Comparison of ENCODE assay signal across 29 mouse cellular contexts in the genomic region with DNA sequence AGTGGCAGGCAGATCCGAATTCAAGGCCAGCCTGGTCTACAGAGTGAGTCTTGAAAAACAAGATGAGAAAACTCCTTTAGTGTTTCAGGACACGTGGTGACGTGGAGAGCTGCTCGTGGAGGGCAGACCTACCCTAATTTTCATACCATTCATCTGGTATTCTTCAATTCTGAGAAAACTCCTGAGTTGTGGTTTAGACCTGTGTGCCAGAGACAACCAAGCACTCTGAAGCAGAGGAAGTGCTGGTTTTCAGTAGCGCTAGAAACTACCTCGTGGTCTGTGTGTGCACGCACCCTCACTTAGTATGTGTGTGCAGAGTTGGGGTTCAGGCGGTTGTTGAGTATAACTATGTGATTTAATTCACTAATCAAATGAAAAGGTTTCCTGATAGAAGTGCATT. TPM values are rescaled to one million over a fixed set of nuclear protein-coding genes. Genes with fewer than 3 reads are reported as not detected.
DNase-seq lines count a peak whose midpoint lies in the region; TF ChIP-seq lines count a peak whose summit lies in the region.
"Had no signal": no experiment of that assay in that cellular context is flagged by ENCODE, and none has a peak within 500 bp of the region (broad histone marks: within the 10 kb centered on the region; RNA-seq: fewer than 3 reads in every experiment).

No protein-coding gene starts in this region.

- TF ChIP-seq RAD21 in CH12.LX (IDR thresholded peaks at IDR 0.05; ENCODE audit: low read depth, low read length): no peak

- no peak overlapping the region for H3K27ac ChIP-seq in CH12.LX (ENCODE audit: insufficient read depth, low read depth)
- H3K27ac ChIP-seq: embryonic facial prominence, embryonic 12.5 days; embryonic facial prominence, embryonic 15.5 days; forebrain, embryonic 12.5 days; forebrain, embryonic 15.5 days; heart, embryonic 15.5 days; hindbrain, embryonic 10.5 days; hindbrain, embryonic 13.5 days had no signal

- no peak overlapping the region for H3K4me2 ChIP-seq in CH12.LX (ENCODE audit: insufficient read depth, low read depth, poor library complexity, severe bottlenecking)
- H3K4me2 ChIP-seq: embryonic facial prominence, embryonic 12.5 days; embryonic facial prominence, embryonic 15.5 days; forebrain, embryonic 12.5 days; forebrain, embryonic 15.5 days; heart, embryonic 12.5 days; heart, embryonic 15.5 days; hindbrain, embryonic 13.5 days had no signal

- dilution Hi-C loops in CH12.LX (cut with MboI; ENCODE audit: extremely low pct_ligation_motif_present, extremely low pct_unique_long_range_greater_than_20kb, low sequenced_read_pairs): no loop called here

- DNase-seq in CD4-positive helper T cell, adult 2 months (ENCODE audit: low read depth, low spot score): peak; percentile 36
- DNase-seq in CH12.LX (ENCODE audit: extremely low read depth): peak; percentile 3
- DNase-seq in induced T-regulatory cell, adult 2 months (ENCODE audit: low read depth): peak; percentile 11
- no peak for DNase-seq in cerebellum, postnatal 4 days (ENCODE audit: low spot score in 2 of 2)
- no peak for DNase-seq in thymus, postnatal 4 days
- DNase-seq in urinary bladder, adult 18-20 months (ENCODE audit: low spot score in 2 of 2): no peak
- DNase-seq: adrenal gland, adult 8-10 months; adrenal gland, postnatal 25 days; cerebellum, adult 11-12 months; cerebellum, adult 8-10 months; cerebellum, postnatal 10 days; gastrocnemius, postnatal 25 days; heart, adult 18-20 months; heart, postnatal 10 days; heart, postnatal 36 days had no signal

- H3K36me3 ChIP-seq in CH12.LX (replicated peaks in 1 of 2; ENCODE audit: control insufficient read depth in 1 of 2, insufficient read depth in 1 of 2, low read length in 1 of 2): peaks cover 9 to 38% of the 10 kb centered on the region in 2 experiments
- H3K36me3 ChIP-seq: embryonic facial prominence, embryonic 15.5 days; forebrain, embryonic 15.5 days; heart, embryonic 15.5 days had no signal

- H3K27me3 ChIP-seq in CH12.LX (replicated peaks): no peaks in the 10 kb centered on the region
- H3K27me3 ChIP-seq: embryonic facial prominence, embryonic 12.5 days; embryonic facial prominence, embryonic 15.5 days; forebrain, embryonic 12.5 days; forebrain, embryonic 15.5 days; heart, embryonic 12.5 days; heart, embryonic 15.5 days; hindbrain, embryonic 13.5 days; Patski had no signal

- in situ Hi-C loops in CH12.LX (cut with MboI; ENCODE audit: low pct_ligation_motif_present, low pct_unique_long_range_greater_than_20kb, low sequenced_read_pairs): no loop called here

- H3K79me2 ChIP-seq in CH12.LX (replicated peaks; ENCODE audit: control insufficient read depth, extremely low read depth, insufficient read depth, poor library complexity, severe bottlenecking): no peaks in the 10 kb centered on the region

- H3K9me3 ChIP-seq in CH12.LX (replicated peaks; ENCODE audit: low read length): no peaks in the 10 kb centered on the region
- H3K9me3 ChIP-seq: embryonic facial prominence, embryonic 12.5 days; embryonic facial prominence, embryonic 15.5 days; forebrain, embryonic 12.5 days; forebrain, embryonic 15.5 days; G1E; heart, embryonic 12.5 days; heart, embryonic 15.5 days; hindbrain, embryonic 13.5 days had no signal

- no peaks in the 10 kb centered on the region for H3K4me1 ChIP-seq in CH12.LX (ENCODE audit: control insufficient read depth in 1 of 2, insufficient read depth in 2 of 2)
- H3K4me1 ChIP-seq: embryonic facial prominence, embryonic 12.5 days; embryonic facial prominence, embryonic 15.5 days; forebrain, embryonic 12.5 days; forebrain, embryonic 15.5 days; heart, embryonic 12.5 days; heart, embryonic 15.5 days; hindbrain, embryonic 10.5 days; hindbrain, embryonic 13.5 days had no signal

- TF ChIP-seq POLR2A in CH12.LX (IDR thresholded peaks at IDR 0.05; ENCODE audit: low read depth, low read length): no peak

- TF ChIP-seq CTCF in CH12.LX (conservative IDR thresholded peaks at IDR 0.05 in 1 of 2, IDR thresholded peaks at IDR 0.05 in 1 of 2; ENCODE audit: low read depth in 2 of 2, low read length in 2 of 2): no peak

- no peak overlapping the region for H3K9ac ChIP-seq in CH12.LX (ENCODE audit: insufficient read depth, low read depth)
- H3K9ac ChIP-seq: embryonic facial prominence, embryonic 12.5 days; embryonic facial prominence, embryonic 15.5 days; forebrain, embryonic 12.5 days; forebrain, embryonic 15.5 days; heart, embryonic 12.5 days; heart, embryonic 15.5 days; hindbrain, embryonic 13.5 days had no signal

- H3K4me3 ChIP-seq in CH12.LX (replicated peaks in 1 of 3; ENCODE audit: low read depth in 2 of 3, low read length in 2 of 3, poor library complexity in 1 of 3): no peak overlapping the region
- H3K4me3 ChIP-seq: embryonic facial prominence, embryonic 12.5 days; embryonic facial prominence, embryonic 15.5 days; forebrain, embryonic 12.5 days; forebrain, embryonic 15.5 days; heart, embryonic 12.5 days; heart, embryonic 15.5 days; hindbrain, embryonic 10.5 days; hindbrain, embryonic 13.5 days had no signal

- TF ChIP-seq EP300 in CH12.LX (IDR thresholded peaks at IDR 0.05; ENCODE audit: low read length): no peak

TF ChIP-seq in CH12.LX, 34 proteins besides CTCF, POLR2A, EP300 and RAD21:
- no peak for TF ChIP-seq RCOR1 (conservative IDR thresholded peaks at IDR 0.05; ENCODE audit: low read depth, low read length)
- no peak for TF ChIP-seq GABPA (IDR thresholded peaks at IDR 0.05; ENCODE audit: insufficient replicate concordance, low read depth, low read length)
- no peak for TF ChIP-seq ZKSCAN1 (IDR thresholded peaks at IDR 0.05; ENCODE audit: borderline replicate concordance, low read depth, low read length)
- TF ChIP-seq SIN3A (IDR thresholded peaks at IDR 0.05; ENCODE audit: low read length): no peak
- TF ChIP-seq E2F4 (IDR thresholded peaks at IDR 0.05; ENCODE audit: insufficient replicate concordance, low read depth, low read length): no peak
- TF ChIP-seq POLR2AphosphoS2 (IDR thresholded peaks at IDR 0.05; ENCODE audit: low read depth, low read length): no peak

RNA-seq across cellular contexts. Expression of a gene that starts 18.0 kb away (rescaled TPM):
- total RNA-seq in CH12.LX (2012; rRNA removed) (15.1 and 17.2 TPM in 2 replicates), CH12.LX (2014; rRNA removed) (14.6 and 16.9 TPM in 2 replicates)
- 18.4 and 23.4 TPM in 2 replicates for polyA plus RNA-seq in CH12.LX (2012; ENCODE audit: insufficient read length, low read depth)

RNA-seq across cellular contexts. Expression of a gene that starts 38.6 kb away (rescaled TPM):
- total RNA-seq in CH12.LX (2012; rRNA removed) (not detected in 2 replicates), CH12.LX (2014; rRNA removed) (not detected in 2 replicates)
- not detected in 2 replicates for polyA plus RNA-seq in CH12.LX (2012; ENCODE audit: insufficient read length, low read depth)
- total RNA-seq: common myeloid progenitor, adult 5-6 weeks; G1E; gastrocnemius, postnatal 25 days; heart, adult 18-20 months; heart, postnatal 10 days; heart, postnatal 36 days had no signal
- polyA plus RNA-seq: brain, embryonic 14.5 days; embryonic facial prominence, embryonic 12.5 days; embryonic facial prominence, embryonic 15.5 days; forebrain, embryonic 12.5 days; forebrain, embryonic 15.5 days; G1E; gonadal fat pad, adult 2 months; heart, embryonic 12.5 days; heart, embryonic 15.5 days; hindbrain, embryonic 10.5 days; hindbrain, embryonic 13.5 days; hindbrain, embryonic 16.5 days; Patski had no signal

Comparison
In these comparisons a context has a peak if more than half of its experiments do, and no peak if none do; other contexts are left out.
1. DNase-seq: peak in CD4-positive helper T cell, adult 2 months (single experiment), CH12.LX (single experiment) and induced T-regulatory cell, adult 2 months (single experiment); none in cerebellum, postnatal 4 days (0 of 2), thymus, postnatal 4 days (single experiment) and urinary bladder, adult 18-20 months (0 of 2).